Mouse (Mus musculus) adrenal gland, postnatal 25 days (tissue): ENCODE results near the gene Mgat5b. TPM values are rescaled to one million over a fixed set of nuclear protein-coding genes. Genes with fewer than 3 reads are reported as not detected.

Experiments
- DNase-seq: peaks from one replicate; pipeline ENCODE4 v3.0.0; 2021; ENCODE audit warnings: mixed read lengths
- total RNA-seq: library from RNA; stranded (reverse); gene quantifications from 2 replicates; pipeline ENCODE4 v1.2.3, GENCODE M21; 2021

Gene Mgat5b
- total RNA-seq, 1 experiment from 2014 or later, result 0.94 TPM

DNA sequence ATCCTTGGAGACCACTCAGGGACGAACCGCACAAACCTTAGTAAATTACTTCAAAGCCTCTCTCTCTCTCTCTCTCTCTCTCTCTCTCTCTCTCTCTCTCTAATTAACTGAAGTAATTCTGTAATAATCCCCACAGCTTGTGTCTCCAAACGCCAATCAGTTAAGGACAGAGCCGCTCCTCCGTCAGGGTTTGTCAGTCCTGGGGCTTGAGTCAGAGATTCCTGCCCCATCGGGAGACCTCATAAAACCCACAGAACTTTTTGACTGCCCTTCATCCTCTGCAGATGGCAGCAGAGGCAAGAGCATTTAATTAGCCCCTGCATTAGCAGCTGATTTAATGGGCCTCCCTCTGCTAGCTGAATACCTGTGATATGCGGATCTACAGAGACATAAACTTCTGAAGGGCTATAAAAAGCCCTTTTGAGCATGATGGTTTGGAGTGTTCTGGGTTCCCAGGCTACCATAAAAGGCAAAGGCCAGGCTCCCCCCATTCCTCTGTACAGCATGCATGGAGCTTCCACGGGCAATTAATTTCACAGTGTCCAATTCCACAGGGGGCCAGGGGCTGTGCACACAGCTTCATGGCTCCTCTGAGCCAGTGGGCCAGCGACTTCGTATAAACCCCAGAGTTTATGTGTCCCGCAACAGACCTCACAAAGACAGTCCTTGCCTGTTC lies 117.1 kb downstream of the Mgat5b start:
- DNase-seq, result no peak

Other genes starting within 250 kb of the Mgat5b start
- gene St6galnac1, start 143.4 kb upstream of the Mgat5b start, total RNA-seq, result not detected in 2 replicates
- 26.0 and 44.7 TPM in 2 replicates for gene Mxra7, start 90.8 kb upstream of the Mgat5b start, total RNA-seq
- 21.7 and 29.6 TPM in 2 replicates for gene Mettl23, start 75.6 kb upstream of the Mgat5b start, total RNA-seq
- 28.4 and 38.5 TPM in 2 replicates for gene Jmjd6, start 75.4 kb upstream of the Mgat5b start, total RNA-seq
- gene Mfsd11, start 66.4 kb upstream of the Mgat5b start, total RNA-seq, result 39.6 and 41.7 TPM in 2 replicates
- gene Srsf2, start 65.8 kb upstream of the Mgat5b start, total RNA-seq, result 254 and 258 TPM in 2 replicates
- gene Sec14l1, start 196.3 kb downstream of the Mgat5b start, total RNA-seq, result 157 and 195 TPM in 2 replicates